In the genomic region with DNA sequence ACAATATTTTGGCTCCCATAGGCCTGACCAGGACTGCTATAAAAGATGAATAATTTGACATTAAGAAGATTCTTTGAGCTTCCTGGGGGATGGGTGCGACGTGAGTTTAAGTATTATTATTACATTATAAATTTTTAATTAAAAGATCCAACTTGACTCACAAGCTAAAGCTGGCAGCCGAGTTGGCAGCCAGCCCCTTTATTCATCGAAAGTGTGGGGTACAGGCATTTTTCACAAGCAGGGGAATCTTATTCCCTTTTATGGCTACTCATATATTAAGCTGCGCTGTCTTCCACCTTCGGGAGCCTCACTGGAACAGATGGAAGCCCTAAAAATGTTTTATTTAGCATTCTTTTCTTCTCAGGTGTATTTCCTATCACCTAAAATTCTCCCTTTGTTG, we compare ENCODE assay signal across 17 mouse cellular contexts.
A peak's percentile ranks its signal among the peaks of the same experiment; 100 is the strongest.
DNase-seq lines count a peak whose midpoint lies in the region; ATAC-seq and TF ChIP-seq lines count a peak whose summit lies in the region.
"Had no signal": no experiment of that assay in that cellular context is flagged by ENCODE, and none has a peak within 500 bp of the region (broad histone marks: within the 10 kb centered on the region; RNA-seq: fewer than 3 reads in every experiment).

No protein-coding gene starts in this region.

- ATAC-seq in midbrain, embryonic 14.5 days (ENCODE audit: low FRiP score, low TSS enrichment): no peak
- ATAC-seq in midbrain, embryonic 16.5 days: no peak

- no peak overlapping the region for H3K4me2 ChIP-seq in midbrain, embryonic 14.5 days (ENCODE audit: low read length)
- no peak overlapping the region for H3K4me2 ChIP-seq in midbrain, embryonic 16.5 days (ENCODE audit: low read length)
- H3K4me2 ChIP-seq: embryonic facial prominence, embryonic 12.5 days; heart, embryonic 12.5 days; hindbrain, embryonic 14.5 days had no signal

- WGBS in midbrain, embryonic 14.5 days: 67% methylated on average over 6 of the region's 6 CpGs
- 64% methylated on average over 6 of the region's 6 CpGs for WGBS in midbrain, embryonic 16.5 days
- WGBS in olfactory bulb, adult 2 months: 46% methylated on average over 6 of the region's 6 CpGs

- H3K9me3 ChIP-seq in midbrain, embryonic 14.5 days (ENCODE audit: control insufficient read depth, low read length): no peaks in the 10 kb centered on the region
- H3K9me3 ChIP-seq in midbrain, embryonic 16.5 days (replicated peaks; ENCODE audit: control insufficient read depth, low read length, poor library complexity, severe bottlenecking): no peaks in the 10 kb centered on the region
- H3K9me3 ChIP-seq: embryonic facial prominence, embryonic 12.5 days; heart, embryonic 12.5 days; hindbrain, embryonic 10.5 days had no signal

- no peak for TF ChIP-seq CTCF in layer of hippocampus, adult 2 months (conservative IDR thresholded peaks at IDR 0.05)
- no peak for TF ChIP-seq CTCF in brain, embryonic 14.5 days (IDR thresholded peaks at IDR 0.05; ENCODE audit: borderline replicate concordance, extremely low read depth, insufficient read depth, insufficient read length)
- no peak for TF ChIP-seq CTCF in olfactory bulb, adult 2 months (IDR thresholded peaks at IDR 0.05; ENCODE audit: insufficient read depth, low read depth, low read length)

- H3K4me3 ChIP-seq in layer of hippocampus, adult 2 months: no peak overlapping the region
- no peak overlapping the region for H3K4me3 ChIP-seq in midbrain, embryonic 14.5 days (replicated peaks; ENCODE audit: low read depth, low read length)
- H3K4me3 ChIP-seq in midbrain, embryonic 16.5 days (ENCODE audit: low read depth, low read length): no peak overlapping the region
- H3K4me3 ChIP-seq in olfactory bulb, adult 2 months (ENCODE audit: insufficient read depth, low read depth, low read length): no peak overlapping the region
- H3K4me3 ChIP-seq: embryonic facial prominence, embryonic 12.5 days; heart, embryonic 12.5 days; hindbrain, embryonic 10.5 days had no signal

- peak; percentile 27 to 33 for DNase-seq in layer of hippocampus, adult 2 months (ENCODE audit: low spot score in 2 of 2)
- no peak for DNase-seq in layer of hippocampus, postnatal 10 days (ENCODE audit: low spot score in 2 of 2)
- DNase-seq in midbrain, embryonic 14.5 days: peak; percentile 25
- DNase-seq in brain, embryonic 14.5 days (ENCODE audit: low read depth): peak; percentile 46
- DNase-seq in MN1 (ENCODE audit: low spot score): no peak
- DNase-seq: adrenal gland, adult 2 months; adrenal gland, postnatal 25 days; cerebellum, adult 11 months; cerebellum, adult 9-10 months; cerebellum, postnatal 25 days had no signal

- no peak for TF ChIP-seq POLR2A in brain, embryonic 14.5 days (IDR thresholded peaks at IDR 0.05; ENCODE audit: borderline replicate concordance, extremely low read depth, insufficient read depth, insufficient read length, poor library complexity, severe bottlenecking)
- no peak for TF ChIP-seq POLR2A in olfactory bulb, adult 2 months (IDR thresholded peaks at IDR 0.05; ENCODE audit: insufficient read depth, low read depth, low read length)

- no peaks in the 10 kb centered on the region for H3K27me3 ChIP-seq in midbrain, embryonic 14.5 days (ENCODE audit: control insufficient read depth, insufficient read depth, low read length)
- no peaks in the 10 kb centered on the region for H3K27me3 ChIP-seq in midbrain, embryonic 16.5 days (ENCODE audit: control insufficient read depth, insufficient read depth, low read depth, low read length)
- H3K27me3 ChIP-seq: CH12.LX; embryonic facial prominence, embryonic 12.5 days; heart, embryonic 12.5 days had no signal

- H3K9ac ChIP-seq in midbrain, embryonic 14.5 days (replicated peaks; ENCODE audit: low read length): no peak overlapping the region
- H3K9ac ChIP-seq in midbrain, embryonic 16.5 days (ENCODE audit: low read depth, low read length): no peak overlapping the region
- H3K9ac ChIP-seq: embryonic facial prominence, embryonic 12.5 days; heart, embryonic 12.5 days; hindbrain, embryonic 14.5 days had no signal

- H3K36me3 ChIP-seq in midbrain, embryonic 14.5 days (ENCODE audit: control insufficient read depth, insufficient read depth, low read length): no peaks in the 10 kb centered on the region
- H3K36me3 ChIP-seq in midbrain, embryonic 16.5 days (ENCODE audit: control insufficient read depth, insufficient read depth, low read length): no peaks in the 10 kb centered on the region
- H3K36me3 ChIP-seq: embryonic facial prominence, embryonic 12.5 days; heart, embryonic 12.5 days; hindbrain, embryonic 10.5 days had no signal

- H3K4me1 ChIP-seq in midbrain, embryonic 14.5 days (ENCODE audit: control insufficient read depth, insufficient read depth, low read length): peaks cover 14% of the 10 kb centered on the region
- peaks cover 20% of the 10 kb centered on the region for H3K4me1 ChIP-seq in midbrain, embryonic 16.5 days (ENCODE audit: control insufficient read depth, insufficient read depth, low read length)
- H3K4me1 ChIP-seq in olfactory bulb, adult 2 months (ENCODE audit: control insufficient read depth, insufficient read depth, low read length): peaks cover 27% of the 10 kb centered on the region

- peak overlapping the region; percentile 71 for H3K27ac ChIP-seq in layer of hippocampus, adult 2 months
- H3K27ac ChIP-seq in midbrain, embryonic 14.5 days (replicated peaks; ENCODE audit: low read depth, low read length): no peak overlapping the region
- no peak overlapping the region; the same call in 1 of the 2 replicates for H3K27ac ChIP-seq in midbrain, embryonic 16.5 days (ENCODE audit: low read length)
- H3K27ac ChIP-seq in olfactory bulb, adult 2 months (ENCODE audit: insufficient read depth, low read depth, low read length): peak overlapping the region; percentile 58; the same call in 1 of the 2 replicates
- H3K27ac ChIP-seq: embryonic facial prominence, embryonic 12.5 days had no signal

Comparison
In these comparisons a context has a peak if more than half of its experiments do, and no peak if none do; other contexts are left out.
1. DNase-seq: peak in layer of hippocampus, adult 2 months (2 of 2), midbrain, embryonic 14.5 days (single experiment) and brain, embryonic 14.5 days (single experiment); none in layer of hippocampus, postnatal 10 days (0 of 2) and MN1 (single experiment).
2. H3K27ac ChIP-seq: peak in layer of hippocampus, adult 2 months (single experiment) and olfactory bulb, adult 2 months (single experiment); none in midbrain, embryonic 14.5 days (single experiment) and midbrain, embryonic 16.5 days (single experiment).